Mouse (Mus musculus) cortical plate, adult 2 months (tissue): ENCODE measurements around the gene Tenm2. TPM values are rescaled to one million over a fixed set of nuclear protein-coding genes. Genes with fewer than 3 reads are reported as not detected.

ENCODE experiments used
- H3K27ac ChIP-seq: fragments of 200-500 bp; 2 replicates; pipeline ENCODE4 v1.5.1; 2012; ENCODE audit warnings: low read length, control low read depth, inconsistent platforms; ENCODE audit not compliant: insufficient read depth
- H3K4me1 ChIP-seq: fragments of 200-500 bp; 2 replicates; pipeline ENCODE4 v1.6.1; 2011; ENCODE audit warnings: low read length; ENCODE audit not compliant: control insufficient read depth, insufficient read depth
- H3K4me3 ChIP-seq: fragments of 200-500 bp; 2 replicates; pipeline ENCODE4 v1.5.1; 2011; ENCODE audit warnings: mild to moderate bottlenecking, low read length, control low read depth; ENCODE audit not compliant: insufficient read depth
- CTCF ChIP-seq: fragments of 200-500 bp; IDR thresholded peaks from 2 replicates; pipeline ENCODE4 v1.5.1; 2011; ENCODE audit warnings: mild to moderate bottlenecking, control low read depth, low read length; ENCODE audit not compliant: insufficient read depth; ENCODE audit errors: extremely low read depth
- POLR2A ChIP-seq: fragments of 200-500 bp; IDR thresholded peaks from 2 replicates; pipeline ENCODE4 v1.6.1; 2011; ENCODE audit warnings: mild to moderate bottlenecking, low read length, control low read depth; ENCODE audit not compliant: insufficient read depth; ENCODE audit errors: extremely low read depth
- polyA plus RNA-seq: library from polyadenylated mRNA; depleted of rRNA; stranded (reverse); fragments of >200 nt; gene quantifications from 2 replicates; pipeline ENCODE4 v1.2.3, GENCODE M21; 2012

The Tenm2 gene
- polyA plus RNA-seq, 1 experiment: 26.6 TPM

DNA sequence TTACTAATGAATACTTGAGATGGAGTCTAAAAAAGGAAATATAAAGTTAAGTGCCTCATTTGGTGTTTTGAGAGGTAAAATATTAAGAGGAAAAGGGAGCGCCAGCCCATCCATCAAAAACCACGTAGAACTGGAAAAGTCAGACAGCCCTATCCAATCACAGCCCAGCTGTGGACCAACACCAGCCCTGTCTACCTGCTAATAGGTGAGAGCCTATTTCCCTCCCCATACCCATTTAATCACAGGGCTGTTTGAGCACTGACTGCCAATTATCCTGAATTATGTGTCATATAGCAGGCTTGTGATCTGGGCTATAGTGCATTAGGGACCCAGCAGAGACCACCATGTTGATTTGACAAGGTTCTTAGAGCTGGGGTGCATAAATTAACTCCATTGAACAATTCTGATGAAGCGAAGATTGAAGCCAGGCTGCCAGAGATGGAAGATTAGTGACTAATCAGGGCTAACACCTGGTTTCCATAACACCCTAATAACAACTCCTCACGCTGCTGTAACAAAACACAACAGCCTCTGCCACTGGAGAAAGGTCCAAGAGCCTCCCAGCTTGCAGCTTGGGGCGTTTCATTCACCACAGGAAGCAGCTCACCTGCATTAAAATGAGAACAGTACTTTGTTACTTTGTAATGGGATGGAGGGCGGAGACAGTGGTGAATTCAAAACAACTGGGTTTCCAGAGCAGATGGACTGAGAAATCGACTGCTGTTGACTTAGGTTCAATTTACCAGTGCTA lies 204.3 kb downstream of the Tenm2 start:
- Histone ChIP-seq H3K4me1 (no peaks in the 10 kb centered on the region), H3K27ac (no peak overlapping the region), H3K4me3 (no peak overlapping the region)
- TF ChIP-seq POLR2A (no peak), CTCF (no peak)

DNA sequence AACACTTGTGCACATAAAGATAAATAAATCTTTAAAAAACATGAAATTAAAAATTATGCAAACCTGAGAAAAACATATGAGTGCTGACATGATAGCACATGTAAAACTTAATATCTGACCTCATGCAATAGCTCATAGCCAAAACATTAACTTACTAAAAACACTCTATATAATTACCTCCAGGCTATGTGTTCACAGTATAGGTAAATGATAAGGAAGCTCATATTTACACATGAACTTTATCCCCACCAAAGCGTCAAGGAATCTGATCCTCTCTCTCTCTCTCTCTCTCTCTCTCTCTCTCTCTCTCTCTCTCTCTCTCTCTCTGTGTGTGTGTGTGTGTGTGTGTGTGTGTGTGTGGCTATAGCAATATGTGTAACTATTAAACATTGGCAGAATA lies 223.9 kb downstream of the Tenm2 start:
- Histone ChIP-seq H3K4me1 (no peaks in the 10 kb centered on the region), H3K4me3 (no peak overlapping the region), H3K27ac (no peak overlapping the region)
- TF ChIP-seq CTCF (no peak), POLR2A (no peak)

DNA sequence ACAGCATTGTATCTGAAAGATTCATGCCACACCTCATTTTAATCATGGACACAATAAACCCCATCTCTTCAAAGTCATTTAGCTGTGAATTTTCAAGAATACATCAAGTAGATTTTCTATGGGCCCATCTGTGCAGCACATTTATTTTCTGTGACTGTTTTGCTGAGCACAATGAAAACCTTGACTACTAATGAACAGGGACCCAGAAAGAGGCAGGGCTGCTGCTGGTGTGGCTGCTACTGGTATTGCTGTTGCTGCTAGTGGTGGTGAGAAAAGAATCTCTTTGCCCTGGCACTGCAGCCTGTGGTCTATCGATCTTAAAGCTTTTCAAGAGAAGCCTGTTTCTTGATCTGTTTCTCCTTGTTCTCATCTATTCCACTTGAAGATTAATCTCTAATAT lies 226.5 kb downstream of the Tenm2 start:
- Histone ChIP-seq H3K4me3 (no peak overlapping the region), H3K27ac (no peak overlapping the region), H3K4me1 (no peaks in the 10 kb centered on the region)
- TF ChIP-seq POLR2A (no peak), CTCF (no peak)

GRCm38 (mm10) chr11:36997668-36998067 lies 238.1 kb downstream of the Tenm2 start:
- TF ChIP-seq POLR2A (no peak), CTCF (no peak)
- H3K4me3 ChIP-seq: no peak overlapping the region
- no peak overlapping the region for H3K27ac ChIP-seq
- H3K4me1 ChIP-seq: no peaks in the 10 kb centered on the region

GRCm38 (mm10) chr11:36990895-36991294 lies 244.9 kb downstream of the Tenm2 start:
- TF ChIP-seq CTCF (no peak), POLR2A (no peak)
- Histone ChIP-seq H3K4me3 (no peak overlapping the region), H3K4me1 (no peaks in the 10 kb centered on the region), H3K27ac (no peak overlapping the region)

GRCm38 (mm10) chr11:36988776-36989565 lies 246.8 kb downstream of the Tenm2 start:
- Histone ChIP-seq H3K4me3 (no peak overlapping the region), H3K27ac (no peak overlapping the region), H3K4me1 (no peaks in the 10 kb centered on the region)
- TF ChIP-seq CTCF: peak; percentile 53
- no peak for TF ChIP-seq POLR2A

- no peak overlapping the region for H3K4me3 ChIP-seq
- TF ChIP-seq CTCF (no peak), POLR2A (no peak)
- no peaks in the 10 kb centered on the region for H3K4me1 ChIP-seq
- no peak overlapping the region for H3K27ac ChIP-seq
Observed at GRCm38 (mm10) chr11:36974142-36974541, 261.6 kb downstream of the Tenm2 start.

- TF ChIP-seq CTCF: no peak
- TF ChIP-seq POLR2A: no peak
- Histone ChIP-seq H3K27ac (no peak overlapping the region), H3K4me3 (no peak overlapping the region), H3K4me1 (no peaks in the 10 kb centered on the region)
Observed at GRCm38 (mm10) chr11:36958102-36958501, 277.7 kb downstream of the Tenm2 start.

DNA sequence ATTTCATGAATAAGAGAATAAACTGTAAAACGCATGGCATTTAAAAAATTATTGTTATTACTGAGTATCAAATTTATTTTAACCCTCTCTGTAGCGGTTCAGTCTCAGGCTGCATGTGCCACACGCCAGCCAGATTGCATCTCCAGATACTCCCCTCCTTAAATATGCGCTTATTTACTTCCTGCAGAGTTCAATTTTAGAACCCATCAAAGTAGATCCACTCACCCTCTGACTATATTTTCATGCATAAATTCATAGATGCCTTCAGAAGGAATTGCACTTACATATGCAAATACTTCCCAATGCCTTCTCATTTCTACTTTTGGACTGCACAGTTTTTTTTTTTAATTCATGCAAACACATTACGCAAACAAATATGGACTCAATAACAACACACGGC lies 294.3 kb downstream of the Tenm2 start:
- TF ChIP-seq CTCF (no peak), POLR2A (no peak)

More for the DNA sequence above, 294.3 kb downstream of the Tenm2 start:
- H3K27ac ChIP-seq: no peak overlapping the region
- no peaks in the 10 kb centered on the region for H3K4me1 ChIP-seq
- H3K4me3 ChIP-seq: no peak overlapping the region
